Mouse (Mus musculus) urinary bladder, postnatal 14 days (tissue): ENCODE data around the gene Gm17689.

ENCODE experiments used
- DNase-seq: peaks from one replicate; pipeline ENCODE4 v3.0.0; 2021; ENCODE audit warnings: low spot score

Gm17689 gene

DNA sequence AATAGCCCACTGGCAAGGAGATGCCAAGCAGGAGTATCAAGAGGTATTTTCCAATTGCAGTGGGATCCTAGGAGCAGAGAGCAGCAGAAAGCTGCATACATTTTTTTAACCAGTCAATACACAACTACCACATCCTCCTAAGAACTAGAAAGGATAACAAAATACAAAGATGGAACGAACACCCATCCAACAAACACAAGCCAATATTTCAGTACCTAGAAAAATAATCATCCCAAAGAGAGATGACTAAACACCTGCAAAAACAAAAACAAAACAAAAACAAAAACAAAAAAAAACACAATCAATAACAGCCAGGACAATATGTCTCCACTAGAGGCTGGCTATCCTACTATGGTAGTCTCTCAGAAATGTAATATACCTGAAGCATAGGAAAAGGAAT lies at the start of gene Gm17689:
TSS of gene Gm17689 (minus strand) at position 101 of the 400 bp plus-strand sequence.
- no peak for DNase-seq

DNA sequence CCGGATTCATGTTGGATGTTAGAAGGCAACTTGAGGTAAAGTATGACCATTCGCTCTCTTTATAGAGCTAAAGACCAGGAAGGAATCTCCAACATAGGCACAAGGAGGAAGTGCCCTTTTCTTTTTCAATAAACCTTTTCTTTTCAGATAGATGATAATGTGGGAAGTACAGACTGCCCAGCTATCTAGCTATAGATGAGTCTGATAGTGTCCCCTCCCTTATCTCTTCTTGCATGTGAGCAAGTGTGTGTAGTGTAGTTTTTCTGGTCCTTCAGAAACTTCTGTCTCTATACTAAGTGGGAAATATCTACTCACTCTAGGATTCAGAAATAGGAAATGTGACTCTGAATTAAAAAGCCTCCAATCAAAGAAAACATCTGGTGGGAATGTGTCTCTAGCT lies 40.6 kb downstream of the Gm17689 start, which contains the start of gene Gm5615:
TSS of gene Gm5615 (minus strand) at position 101 of the 400 bp plus-strand sequence.
- no peak for DNase-seq
